Mouse (Mus musculus) CH12.LX (cell line): ENCODE measurements around the gene Tyrobp.

Experiments used
- CTCF ChIP-seq, 2 experiments: IDR thresholded peaks in 1 of 2; conservative IDR thresholded peaks in 1 of 2; 2 replicates each; pipeline ENCODE4 v1.5.1; 2011 to 2012; ENCODE audit warnings: low read depth in 2 of 2, low read length in 2 of 2, improper control_type of control experiment in 1 of 2, inconsistent platforms in 1 of 2, mild to moderate bottlenecking in 1 of 2, moderate library complexity in 1 of 2
- E2F4 ChIP-seq: IDR thresholded peaks from 2 replicates; pipeline ENCODE4 v1.6.1; 2011; ENCODE audit warnings: low read depth, low read length, improper control_type of control experiment; ENCODE audit not compliant: insufficient replicate concordance
- EP300 ChIP-seq: IDR thresholded peaks from 2 replicates; pipeline ENCODE4 v1.6.1; 2011; ENCODE audit warnings: low read length, improper control_type of control experiment
- ETS1 ChIP-seq: conservative IDR thresholded peaks from 2 replicates; pipeline ENCODE4 v1.6.1; 2012; ENCODE audit warnings: low read depth, mild to moderate bottlenecking, inconsistent platforms, low read length, improper control_type of control experiment, moderate library complexity
- HCFC1 ChIP-seq: IDR thresholded peaks from 2 replicates; pipeline ENCODE4 v1.6.1; 2012; ENCODE audit warnings: low read depth, mild to moderate bottlenecking, inconsistent platforms, low read length, improper control_type of control experiment
- MAX ChIP-seq: IDR thresholded peaks from 2 replicates; pipeline ENCODE4 v1.6.1; 2011; ENCODE audit warnings: low read length, improper control_type of control experiment
- NELFE ChIP-seq: IDR thresholded peaks from 2 replicates; pipeline ENCODE4 v1.6.1; 2011; ENCODE audit warnings: low read depth, low read length, improper control_type of control experiment
- POLR2A ChIP-seq: IDR thresholded peaks from 2 replicates; pipeline ENCODE4 v1.6.1; 2011; ENCODE audit warnings: low read depth, mild to moderate bottlenecking, improper control_type of control experiment, low read length
- SIN3A ChIP-seq: IDR thresholded peaks from 2 replicates; pipeline ENCODE4 v1.6.1; 2012; ENCODE audit warnings: low read length, improper control_type of control experiment, inconsistent platforms
- TBP ChIP-seq: conservative IDR thresholded peaks from 2 replicates; pipeline ENCODE4 v1.6.1; 2011; ENCODE audit warnings: low read depth, low read length, improper control_type of control experiment
- USF2 ChIP-seq: conservative IDR thresholded peaks from 2 replicates; pipeline ENCODE4 v1.6.1; 2011; ENCODE audit warnings: low read depth, low read length, improper control_type of control experiment

DNA sequence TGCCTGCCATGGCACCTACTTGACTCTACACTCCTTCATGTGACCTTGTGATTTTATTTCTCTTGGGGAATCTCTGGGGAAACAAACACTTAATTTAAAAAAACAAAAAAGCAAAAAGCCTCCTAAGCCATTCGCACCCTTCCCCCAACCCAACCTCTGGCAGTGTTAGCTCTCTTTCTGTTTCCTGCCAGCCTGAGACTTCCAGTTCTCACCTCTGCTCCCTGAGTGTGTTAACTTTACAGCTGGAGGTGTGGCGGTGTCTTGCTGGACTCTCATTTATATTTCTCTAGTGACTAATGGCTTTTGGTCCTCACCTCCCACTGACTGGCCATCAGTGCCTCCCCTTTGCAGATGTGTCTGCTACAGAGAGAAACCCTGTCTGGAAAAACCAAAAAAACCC, 3.8 kb upstream of the Tyrobp start:
- TF ChIP-seq CTCF (conservative IDR thresholded peaks at IDR 0.05 in 1 of 2, IDR thresholded peaks at IDR 0.05 in 1 of 2; ENCODE audit: low read depth in 2 of 2, low read length in 2 of 2): no peak
- no peak for TF ChIP-seq EP300
- no peak for TF ChIP-seq SIN3A
- no peak for TF ChIP-seq POLR2A
- TF ChIP-seq HCFC1: no peak
- TF ChIP-seq E2F4: no peak
- TF ChIP-seq MAX: no peak
- no peak for TF ChIP-seq NELFE
- no peak for TF ChIP-seq ETS1
- no peak for TF ChIP-seq TBP
- TF ChIP-seq USF2: no peak
